Mouse (Mus musculus) lung, postnatal 0 days (tissue): ENCODE data around the gene Mef2d.

Experiments used
- CTCF ChIP-seq: IDR thresholded peaks from 2 replicates; pipeline ENCODE4 v1.5.1; 2016; ENCODE audit warnings: antibody characterized with exemption, mild to moderate bottlenecking
- EP300 ChIP-seq: IDR thresholded peaks from 2 replicates; pipeline ENCODE4 v1.6.1; 2016; ENCODE audit warnings: antibody characterized with exemption, mild to moderate bottlenecking, control low read depth

DNA sequence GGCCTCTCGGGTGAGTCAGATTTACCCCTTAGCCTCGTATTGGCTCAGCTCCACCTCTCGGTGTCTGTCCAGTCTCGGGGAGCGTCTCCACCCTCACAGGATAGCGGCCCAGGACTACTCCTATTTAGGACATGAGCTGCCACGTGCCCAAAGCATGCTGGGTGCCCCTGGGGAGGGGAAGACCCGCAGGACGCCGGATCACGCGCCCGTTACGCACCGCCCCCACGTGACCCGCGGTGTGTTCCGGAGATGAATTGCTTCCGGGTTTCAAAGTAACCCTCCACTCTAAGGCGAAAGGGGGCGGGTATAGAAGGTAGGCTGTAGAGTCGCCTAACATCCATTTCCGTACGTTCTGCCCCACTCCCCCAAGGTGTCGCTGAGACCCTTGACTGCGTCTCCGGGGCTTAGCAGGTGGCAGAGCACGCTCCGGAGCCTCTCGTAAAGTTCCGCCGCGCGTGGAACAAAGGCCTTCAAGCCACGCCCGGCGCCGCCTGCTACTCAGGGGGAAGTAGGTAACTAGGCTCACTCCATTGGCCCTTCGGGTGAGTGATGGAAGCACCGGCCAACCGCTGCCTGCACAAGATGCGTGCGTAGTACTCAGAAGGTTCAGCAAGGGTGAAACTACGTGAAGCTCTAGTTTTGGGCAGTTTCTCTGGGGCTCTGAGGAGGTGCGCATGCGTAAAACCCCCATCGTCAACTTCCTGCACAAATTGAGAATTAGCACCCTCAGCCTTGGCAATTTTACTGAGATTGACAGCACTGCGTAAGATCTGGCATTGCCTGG lies 35.6 kb downstream of the Mef2d start:
- no peak; the same call in 1 of the 2 replicates for TF ChIP-seq CTCF
- 0 out of 2 replicates have a peak, but pooled peaks have one; percentile 73 for TF ChIP-seq EP300
